Mouse (Mus musculus) mesoderm, embryonic 11.5 days (tissue): ENCODE measurements around the gene Eif2b5.

ENCODE experiments used
- DNase-seq: peaks from one replicate; pipeline ENCODE4 v3.0.0-alpha.2; 2012; ENCODE audit warnings: low read depth, low spot score

Gene Eif2b5

DNA sequence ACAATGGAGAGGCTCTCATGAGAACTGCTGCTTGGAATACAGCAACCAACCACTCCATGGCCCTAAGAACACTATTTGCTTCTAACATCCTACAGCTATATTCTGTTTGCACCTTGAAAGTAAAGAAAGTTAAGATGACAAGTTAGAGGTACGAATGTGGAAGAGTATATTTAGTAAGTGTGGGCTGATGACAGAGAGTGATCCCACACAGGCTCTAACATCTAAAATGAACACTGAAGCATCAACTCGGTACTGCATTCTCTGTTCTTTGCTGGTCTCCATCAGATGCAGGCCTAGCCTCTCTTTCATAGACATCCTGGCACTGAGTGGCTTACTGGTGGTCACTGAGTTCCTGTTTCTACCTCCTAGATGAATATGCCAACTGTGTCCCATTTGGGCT is 9.4 kb upstream of the Eif2b5 start:
- DNase-seq: no peak

- no peak for DNase-seq
Measured at GRCm38 (mm10) chr16:20490581-20490980, 8.0 kb upstream of the Eif2b5 start.

GRCm38 (mm10) chr16:20491301-20491700 is 7.3 kb upstream of the Eif2b5 start:
- no peak for DNase-seq

GRCm38 (mm10) chr16:20493452-20493851 is 5.2 kb upstream of the Eif2b5 start:
- DNase-seq: no peak

- peak; percentile 68 for DNase-seq
Measured at GRCm38 (mm10) chr16:20496671-20497600, 1.7 kb upstream of the Eif2b5 start.

DNA sequence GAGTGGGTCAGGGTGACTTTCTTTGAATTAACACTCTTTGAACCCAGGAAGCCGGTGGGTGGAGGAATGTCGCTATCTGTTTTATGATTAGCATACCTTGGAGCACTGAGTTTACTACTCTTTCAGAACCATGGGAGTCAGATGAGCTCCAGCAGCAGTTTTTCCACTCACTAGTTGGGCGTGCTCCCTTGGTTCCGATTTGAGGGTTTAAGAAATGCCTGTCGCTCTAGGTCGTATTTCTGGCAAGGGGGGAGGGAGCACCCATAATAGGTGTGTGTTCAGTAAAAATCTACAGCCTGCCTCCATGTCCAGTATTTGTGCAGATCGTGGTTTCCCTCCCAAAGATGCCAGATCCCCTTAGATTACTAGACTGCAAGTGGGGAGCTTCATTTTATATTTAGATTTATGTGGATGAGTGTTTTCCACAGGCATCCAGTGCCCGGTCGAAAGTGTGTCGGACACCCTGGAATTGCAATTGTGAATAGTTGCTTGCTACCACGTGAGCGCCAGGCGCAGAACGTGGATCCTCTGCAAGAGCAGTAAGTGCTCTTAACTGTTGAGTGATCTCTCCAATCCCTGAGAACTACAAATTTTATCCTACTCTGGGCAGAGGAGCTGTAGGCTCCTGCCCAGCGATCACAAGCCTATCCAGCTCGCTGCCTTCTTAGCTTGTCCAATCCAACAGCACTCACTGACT is 489 bp upstream of the Eif2b5 start:
- DNase-seq: no peak

GRCm38 (mm10) chr16:20506000-20506399 is 7.4 kb downstream of the Eif2b5 start:
- DNase-seq: no peak

- peak; percentile 37 for DNase-seq
Measured at GRCm38 (mm10) chr16:20509349-20509748, 10.7 kb downstream of the Eif2b5 start.

- no peak for DNase-seq
Measured at GRCm38 (mm10) chr16:20511277-20511847, 12.7 kb downstream of the Eif2b5 start.

- no peak for DNase-seq
Measured at GRCm38 (mm10) chr16:20516032-20516431, 17.4 kb downstream of the Eif2b5 start.

DNA sequence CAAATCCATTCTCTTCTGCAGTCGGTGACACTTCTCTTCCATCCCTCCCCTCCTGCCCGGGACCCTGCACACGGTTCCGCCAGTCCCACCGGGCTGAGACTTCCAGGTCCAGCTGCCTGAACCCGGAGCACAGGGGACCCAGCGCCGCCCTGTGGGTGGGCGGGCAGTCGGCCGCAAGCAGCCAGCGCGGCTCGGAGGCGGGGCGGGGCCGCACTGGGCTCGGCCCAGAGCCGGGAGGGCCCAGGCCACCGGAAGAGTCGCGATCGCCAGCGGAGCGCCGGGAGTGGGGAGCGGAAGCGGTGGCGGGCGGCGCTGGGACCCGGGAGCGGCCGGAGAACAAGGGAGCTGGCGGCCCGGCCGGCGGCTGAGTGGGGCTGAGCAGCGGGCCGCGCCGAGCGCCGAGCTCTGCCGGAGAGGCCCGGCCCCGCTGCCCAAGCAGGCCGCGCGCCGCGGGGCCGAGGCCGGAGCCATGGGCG is 18.1 kb downstream of the Eif2b5 start, which contains the start of gene Dvl3:
Dvl3 (plus strand) TSS at position 257 of the 476 bp plus-strand sequence.
- DNase-seq: peak; percentile 90

DNA sequence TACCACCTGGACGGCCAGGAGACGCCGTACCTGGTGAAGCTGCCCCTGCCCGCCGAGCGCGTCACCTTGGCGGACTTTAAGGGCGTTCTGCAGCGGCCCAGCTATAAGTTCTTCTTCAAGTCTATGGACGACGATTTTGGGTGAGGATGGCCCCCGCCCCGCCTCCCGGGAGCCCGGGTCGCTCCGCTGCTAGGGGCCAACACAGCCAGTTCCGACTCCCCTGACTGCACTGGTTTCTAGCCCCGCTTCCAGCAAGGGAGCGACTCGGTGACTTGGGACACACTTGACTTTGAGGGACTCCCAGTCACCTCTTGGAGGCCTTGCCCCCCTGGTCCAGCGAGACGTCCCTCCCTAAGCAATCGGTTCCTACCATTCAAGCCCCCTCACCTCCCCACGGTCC is 18.6 kb downstream of the Eif2b5 start:
- peak; percentile 13 for DNase-seq

DNA sequence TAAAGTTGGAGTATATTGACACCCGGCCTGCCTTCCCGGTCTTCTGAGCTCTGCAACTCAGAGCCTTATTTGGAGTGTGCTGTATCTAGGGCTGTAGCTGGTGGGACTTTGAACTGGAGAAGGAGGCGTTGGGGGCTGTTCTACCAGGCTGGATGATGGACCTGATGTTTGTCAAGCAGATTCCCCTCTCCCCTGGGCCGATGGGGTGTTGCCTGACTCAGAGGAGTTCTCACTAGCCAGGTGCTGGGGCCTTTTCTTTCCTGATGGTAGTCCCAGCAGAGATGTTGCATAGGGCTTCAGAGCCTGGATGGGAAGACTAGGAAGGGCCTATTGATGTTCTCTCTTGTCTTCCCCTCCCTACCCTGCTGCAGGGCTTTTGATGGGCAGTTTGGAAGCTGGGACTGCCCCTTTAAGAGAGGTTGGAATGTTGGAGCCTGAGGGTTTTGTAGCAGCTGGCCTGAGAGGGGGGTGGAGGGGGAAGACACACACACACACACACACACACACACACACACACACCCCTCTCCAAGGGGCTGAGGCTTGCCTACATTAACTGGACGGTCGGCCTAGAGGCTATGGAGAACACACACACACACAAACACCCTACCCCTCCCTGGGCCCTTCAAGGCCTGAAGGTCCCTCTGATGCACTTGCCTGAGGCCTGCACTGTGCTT is 19.2 kb downstream of the Eif2b5 start:
- DNase-seq: peak; percentile 71

DNA sequence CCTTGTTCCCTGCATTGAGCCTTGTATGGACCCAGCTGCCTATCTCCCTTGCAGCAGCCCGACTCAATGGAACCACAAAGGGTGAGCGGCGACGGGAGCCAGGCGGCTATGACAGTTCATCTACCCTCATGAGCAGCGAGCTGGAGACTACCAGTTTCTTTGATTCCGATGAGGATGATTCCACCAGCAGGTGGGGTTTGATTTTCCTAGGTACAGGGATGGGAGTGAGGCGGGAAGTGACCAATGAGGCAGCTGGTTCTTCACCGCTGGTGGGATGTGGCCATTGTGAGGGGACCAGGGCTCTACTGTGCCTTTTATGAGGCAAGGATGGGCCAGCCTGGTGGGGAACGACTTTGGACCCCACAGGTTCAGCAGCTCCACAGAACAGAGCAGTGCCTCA is 25.3 kb downstream of the Eif2b5 start:
- DNase-seq: no peak

GRCm38 (mm10) chr16:20528779-20529178 is 30.2 kb downstream of the Eif2b5 start:
- no peak for DNase-seq

GRCm38 (mm10) chr16:20529375-20529774 is 30.8 kb downstream of the Eif2b5 start:
- DNase-seq: no peak

- DNase-seq: no peak
Measured at GRCm38 (mm10) chr16:20530941-20531340, 32.3 kb downstream of the Eif2b5 start.

DNA sequence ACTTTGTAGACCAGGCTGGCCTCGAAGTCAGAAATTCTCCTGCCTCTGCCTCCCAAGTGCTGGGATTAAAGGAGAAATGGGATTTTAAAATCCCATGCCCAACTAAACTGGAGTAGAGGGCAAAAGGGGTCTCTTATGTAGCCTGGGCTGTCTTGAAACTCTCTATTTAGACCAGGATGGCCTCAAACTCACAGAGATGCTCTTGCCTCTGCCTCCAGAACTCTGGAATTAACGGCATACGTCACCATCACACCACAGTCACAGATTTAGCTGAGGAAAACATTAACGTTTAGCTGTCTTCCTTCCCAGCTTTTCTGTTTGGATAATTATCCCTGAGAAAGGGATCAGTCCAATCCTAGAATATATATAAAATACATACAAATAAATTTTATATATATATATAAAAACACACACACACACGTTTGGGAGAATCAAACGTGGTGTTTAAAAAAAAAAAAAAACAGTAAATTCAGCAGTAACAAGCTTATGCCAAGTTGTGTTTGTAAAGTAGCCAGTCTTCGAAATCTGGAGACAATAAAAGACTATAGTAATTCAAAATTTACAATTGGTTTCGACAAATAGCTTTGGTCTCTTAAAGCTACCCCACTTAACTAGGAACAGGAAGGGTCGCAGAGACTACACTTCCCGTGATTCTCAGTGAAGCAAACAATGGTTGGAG is 36.1 kb downstream of the Eif2b5 start:
- no peak for DNase-seq

DNA sequence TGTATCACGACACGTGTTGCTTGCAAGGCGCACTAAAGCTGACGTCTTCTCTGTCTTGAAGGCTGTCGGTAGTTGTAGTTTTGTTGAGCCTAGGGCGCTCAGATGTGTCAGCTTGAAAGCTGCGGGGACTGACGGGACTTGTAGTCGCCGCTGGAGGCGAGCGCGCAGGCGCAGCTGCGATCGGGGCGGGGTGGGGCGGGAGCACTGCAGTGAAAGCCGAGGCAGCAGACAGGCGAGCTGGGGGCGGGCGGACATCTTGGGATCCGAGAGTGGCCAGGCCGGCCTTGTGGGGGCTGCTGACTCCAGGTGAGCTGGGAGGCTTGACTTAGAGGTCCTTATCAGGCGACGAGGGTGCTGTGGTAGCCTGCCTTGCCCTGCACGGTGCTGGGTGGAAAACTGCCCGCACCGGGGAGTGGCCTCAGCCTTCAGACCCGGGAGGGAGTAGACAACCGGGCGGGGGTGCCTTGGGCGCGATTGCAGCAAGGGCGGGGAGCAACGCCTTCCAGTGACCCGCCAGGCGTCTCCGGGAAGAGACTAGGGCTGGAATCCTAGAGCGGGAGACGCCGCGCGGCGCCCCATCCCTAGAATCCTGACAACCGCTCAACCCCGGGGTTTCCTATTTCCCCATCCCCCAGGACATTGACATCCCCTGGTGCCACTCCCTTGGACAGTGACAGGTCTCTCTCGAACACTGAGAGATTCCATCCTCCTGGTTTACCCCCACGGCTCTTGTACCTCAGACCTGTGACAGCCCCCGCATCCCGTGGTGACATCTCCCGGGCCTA is 36.9 kb downstream of the Eif2b5 start, which contains the start of gene Ap2m1:
Ap2m1 (plus strand) TSS at position 183 of the 785 bp plus-strand sequence.
- DNase-seq: peak; percentile 99

DNA sequence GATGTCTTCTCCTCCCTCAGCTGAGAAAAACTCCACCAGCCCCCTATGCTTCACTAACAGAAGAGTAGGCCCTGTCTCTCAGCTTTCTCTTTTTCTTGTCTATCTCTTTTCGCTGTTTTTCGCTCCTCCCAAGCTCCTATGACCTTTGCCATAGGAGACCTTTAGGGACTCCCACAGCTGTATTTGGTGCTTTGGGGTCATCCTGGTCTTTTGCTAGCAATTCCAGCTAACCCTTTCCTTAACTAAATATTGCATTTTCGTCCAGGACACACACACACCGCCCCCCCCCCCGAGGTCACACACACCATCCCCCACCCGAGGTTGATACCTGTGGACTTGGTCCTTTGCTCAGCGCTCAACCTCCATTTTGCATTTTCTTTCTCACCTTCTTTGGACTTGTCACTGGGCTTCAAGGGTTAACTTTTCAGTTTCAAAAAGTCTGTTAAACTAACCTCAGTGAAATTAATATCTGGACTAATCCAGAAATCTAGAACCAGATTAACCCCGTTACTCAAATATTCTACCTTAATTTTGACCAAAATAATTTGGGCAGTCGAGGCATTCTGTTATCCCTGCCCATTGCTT is 37.6 kb downstream of the Eif2b5 start:
- DNase-seq: no peak
